Mouse (Mus musculus) megakaryocyte, embryonic 14.5 days (primary cell): ENCODE data around the gene Kif26b. TPM values are rescaled to one million over a fixed set of nuclear protein-coding genes. Genes with fewer than 3 reads are reported as not detected.
A peak's percentile ranks its signal among the peaks of the same experiment; 100 is the strongest.

Experiments
- H3K27me3 ChIP-seq: replicated peaks from 2 replicates; pipeline ENCODE3; 2012; ENCODE audit warnings: inconsistent platforms
- H3K36me3 ChIP-seq: replicated peaks from 2 replicates; pipeline ENCODE3; 2012; ENCODE audit warnings: low read length, inconsistent platforms, mixed read lengths
- H3K4me1 ChIP-seq: 2 replicates; pipeline ENCODE4 v1.6.1; 2012; ENCODE audit warnings: inconsistent platforms
- H3K4me3 ChIP-seq: replicated peaks from 2 replicates; pipeline ENCODE3; 2012; ENCODE audit warnings: moderate library complexity, mild to moderate bottlenecking, inconsistent platforms
- H3K9me3 ChIP-seq: 2 replicates; pipeline ENCODE4 v1.6.1; 2012; ENCODE audit warnings: inconsistent platforms
- FLI1 ChIP-seq: IDR thresholded peaks from 2 replicates; pipeline ENCODE4 v1.6.1; 2012; ENCODE audit warnings: low read length, inconsistent platforms, mixed read lengths
- GATA1 ChIP-seq: IDR thresholded peaks from 3 replicates; pipeline ENCODE4 v1.6.1; 2012; ENCODE audit warnings: mixed read lengths, low read length, inconsistent platforms, borderline replicate concordance
- polyA plus RNA-seq: library from polyadenylated mRNA; stranded (reverse); fragments of >175 nt; gene quantifications from 2 replicates; pipeline ENCODE4 v1.2.3, GENCODE M21; 2012; ENCODE audit warnings: low replicate concordance; ENCODE audit not compliant: insufficient read depth

Gene Kif26b
- polyA plus RNA-seq, 1 experiment: not detected

DNA sequence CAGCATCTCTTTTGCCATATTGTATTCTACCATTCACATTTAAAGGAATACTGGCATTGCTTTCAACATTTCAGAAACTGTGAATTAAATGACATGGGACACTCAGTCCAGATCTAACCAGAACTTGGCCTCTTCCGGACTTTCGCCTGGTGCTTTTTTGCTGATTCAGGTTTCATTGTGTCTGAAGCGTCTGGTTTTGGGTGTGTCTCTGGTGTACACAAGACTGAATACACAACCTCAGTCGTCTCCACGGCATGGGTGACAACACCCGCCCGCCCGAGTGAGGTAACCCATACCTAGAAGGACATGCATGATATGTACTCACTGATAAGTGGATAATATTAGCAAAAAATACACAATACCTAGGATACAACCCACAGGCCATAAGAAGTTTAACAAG is 22.0 kb upstream of the Kif26b start:
- no peak for TF ChIP-seq GATA1
- TF ChIP-seq FLI1: no peak
- H3K4me3 ChIP-seq: no peak overlapping the region
- no peaks in the 10 kb centered on the region for H3K36me3 ChIP-seq
- 0 out of 2 replicates have a peak, but pooled peaks cover 4% of the 10 kb centered on the region for H3K9me3 ChIP-seq
- H3K27me3 ChIP-seq: peaks cover 3% of the 10 kb centered on the region
- H3K4me1 ChIP-seq: no peaks in the 10 kb centered on the region

DNA sequence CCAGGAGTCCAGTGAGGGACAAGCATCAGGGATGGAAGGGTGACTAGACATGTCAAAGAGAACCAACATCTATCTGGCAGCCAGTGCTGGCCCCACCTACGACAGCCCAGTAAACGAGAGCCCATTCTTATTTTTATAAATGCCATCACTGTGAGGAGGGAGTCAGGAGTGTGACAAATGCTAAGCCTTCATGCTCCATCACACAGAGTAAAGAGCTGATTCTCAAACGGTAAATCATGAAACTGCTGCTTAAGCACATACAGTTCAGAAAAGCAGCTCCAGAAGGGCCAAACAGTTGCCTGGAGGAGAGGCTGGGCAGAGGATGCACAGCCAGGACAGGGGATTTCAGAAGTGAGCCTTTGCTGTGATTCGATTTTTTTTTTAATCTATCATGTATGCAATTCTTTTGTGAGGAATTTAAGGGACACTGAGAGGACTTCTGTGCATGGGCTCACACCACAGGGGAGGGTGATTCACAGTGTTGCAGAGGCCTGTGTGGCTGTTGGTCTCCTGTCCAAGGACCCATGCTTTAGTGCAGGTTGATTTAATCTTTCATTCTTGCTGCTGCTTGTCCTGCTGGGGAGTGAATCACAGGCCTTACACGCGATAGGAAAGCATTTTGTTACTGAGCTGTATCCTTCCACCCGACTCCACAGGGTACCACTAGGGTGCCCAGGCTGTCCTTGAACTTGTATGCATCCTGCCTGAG is 16.4 kb upstream of the Kif26b start:
- TF ChIP-seq GATA1 (no peak), FLI1 (no peak)
- H3K9me3 ChIP-seq: no peaks in the 10 kb centered on the region
- H3K4me1 ChIP-seq: no peaks in the 10 kb centered on the region
- peaks cover 8% of the 10 kb centered on the region for H3K27me3 ChIP-seq
- H3K36me3 ChIP-seq: no peaks in the 10 kb centered on the region
- no peak overlapping the region for H3K4me3 ChIP-seq

- Histone ChIP-seq H3K4me1 (no peaks in the 10 kb centered on the region), H3K27me3 (peaks cover 15% of the 10 kb centered on the region), H3K36me3 (no peaks in the 10 kb centered on the region), H3K4me3 (no peak overlapping the region), H3K9me3 (no peaks in the 10 kb centered on the region)
- TF ChIP-seq GATA1 (no peak), FLI1 (no peak)
These were observed 15.0 kb upstream of the Kif26b start for GRCm38 (mm10) chr1:178513954-178514353.

DNA sequence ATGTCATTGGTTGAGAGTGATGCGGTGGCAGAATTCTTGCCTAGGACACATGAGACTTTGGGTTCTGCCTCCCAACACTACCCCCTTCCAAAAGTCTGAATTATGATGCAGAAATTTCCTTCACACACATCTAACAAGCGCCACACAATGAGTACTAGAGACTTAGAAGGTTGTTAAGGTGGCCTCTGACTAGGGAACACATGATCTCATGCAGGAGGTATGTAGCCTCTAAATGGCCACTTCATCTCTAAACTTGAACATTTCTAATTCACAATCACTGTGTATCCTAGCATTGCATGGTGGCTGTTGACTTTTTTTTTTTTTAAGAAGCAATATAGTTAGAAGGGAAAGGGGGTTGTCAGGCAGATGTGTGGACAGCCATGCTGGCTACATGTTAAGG is 13.1 kb upstream of the Kif26b start:
- H3K4me1 ChIP-seq: no peaks in the 10 kb centered on the region
- TF ChIP-seq FLI1 (no peak), GATA1 (no peak)

GRCm38 (mm10) chr1:178522389-178522788 is 6.5 kb upstream of the Kif26b start:
- H3K36me3 ChIP-seq: no peaks in the 10 kb centered on the region
- H3K4me1 ChIP-seq: peaks cover 6% of the 10 kb centered on the region
- peaks cover 24% of the 10 kb centered on the region for H3K27me3 ChIP-seq
- H3K9me3 ChIP-seq: peaks cover 3% of the 10 kb centered on the region; the same call in 1 of the 2 replicates
- TF ChIP-seq FLI1: no peak
- TF ChIP-seq GATA1: no peak
- no peak overlapping the region for H3K4me3 ChIP-seq

More for the DNA sequence above, 13.1 kb upstream of the Kif26b start:
- no peaks in the 10 kb centered on the region for H3K36me3 ChIP-seq
- H3K9me3 ChIP-seq: no peaks in the 10 kb centered on the region
- no peak overlapping the region for H3K4me3 ChIP-seq
- peaks cover 15% of the 10 kb centered on the region for H3K27me3 ChIP-seq

DNA sequence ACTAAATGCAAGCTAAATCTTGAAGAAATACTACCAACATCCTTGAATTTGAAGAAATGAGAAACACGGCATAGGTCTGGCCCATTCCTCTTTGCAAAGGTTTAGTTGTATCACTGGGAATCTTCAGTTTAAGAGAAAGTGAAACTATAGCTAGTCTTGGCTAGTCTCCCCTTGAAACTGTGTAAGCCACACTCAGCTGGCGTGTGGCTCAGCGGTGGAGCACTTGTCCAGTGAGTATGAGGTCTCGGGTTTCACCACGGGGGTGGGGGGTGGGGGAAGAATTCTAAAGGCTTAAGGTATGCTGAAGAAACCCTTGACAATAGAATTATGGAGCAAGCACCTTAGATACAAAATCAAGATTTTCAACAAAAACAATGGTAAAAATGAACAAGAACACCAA is 5.8 kb upstream of the Kif26b start:
- H3K4me1 ChIP-seq: peaks cover 14% of the 10 kb centered on the region
- H3K9me3 ChIP-seq: peaks cover 3% of the 10 kb centered on the region; the same call in 1 of the 2 replicates
- no peaks in the 10 kb centered on the region for H3K36me3 ChIP-seq
- H3K4me3 ChIP-seq: no peak overlapping the region
- TF ChIP-seq FLI1 (no peak), GATA1 (no peak)
- peaks cover 27% of the 10 kb centered on the region for H3K27me3 ChIP-seq

- H3K9me3 ChIP-seq: peaks cover 3% of the 10 kb centered on the region; the same call in 1 of the 2 replicates
- H3K36me3 ChIP-seq: no peaks in the 10 kb centered on the region
- TF ChIP-seq GATA1 (no peak), FLI1 (no peak)
- H3K4me3 ChIP-seq: peak overlapping the region; percentile 88
- H3K27me3 ChIP-seq: peaks cover 58% of the 10 kb centered on the region
- peaks cover 41% of the 10 kb centered on the region for H3K4me1 ChIP-seq
These were observed 1.8 kb upstream of the Kif26b start for GRCm38 (mm10) chr1:178527185-178527546.

DNA sequence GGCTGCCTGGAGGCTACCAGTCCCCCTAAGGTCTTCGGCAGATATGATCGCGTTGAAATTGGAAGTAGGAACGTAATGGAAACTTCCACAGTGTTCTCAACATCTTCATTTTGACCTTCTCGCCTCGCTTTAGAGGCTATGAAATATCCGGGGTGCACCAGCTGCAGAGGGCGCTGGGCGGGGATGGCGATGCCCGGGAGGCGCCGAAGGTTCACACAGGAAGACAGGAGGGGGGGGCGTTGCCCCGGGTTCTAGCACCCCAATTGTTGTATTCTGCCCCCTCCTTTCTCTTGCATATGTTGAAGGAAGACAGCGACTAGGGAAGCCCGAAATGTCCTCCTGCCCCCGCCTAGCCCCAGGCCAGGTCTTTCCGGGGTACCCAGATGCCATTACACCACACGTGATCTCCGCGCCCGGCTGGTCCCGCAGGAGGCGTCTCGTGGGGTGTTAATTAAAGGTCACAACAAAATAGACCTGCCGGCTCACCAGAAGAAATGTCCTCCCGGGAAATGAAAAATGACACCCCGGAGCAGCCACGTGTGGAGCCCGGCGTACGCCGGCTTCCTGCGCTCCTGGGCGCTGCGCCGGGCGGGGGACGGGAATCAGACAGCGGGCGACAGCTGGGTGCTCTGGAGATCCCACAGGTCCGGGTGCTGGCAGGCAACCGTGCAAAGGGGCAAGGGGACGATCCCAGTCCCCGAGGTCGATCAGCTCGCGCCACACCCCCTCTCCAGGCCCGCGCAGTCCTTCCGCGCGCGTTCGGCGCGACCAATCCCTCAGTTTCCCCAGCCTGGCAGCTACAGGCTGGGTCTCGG is 1.2 kb upstream of the Kif26b start:
- H3K36me3 ChIP-seq: no peaks in the 10 kb centered on the region
- H3K9me3 ChIP-seq: peaks cover 3% of the 10 kb centered on the region; the same call in 1 of the 2 replicates
- peaks cover 41% of the 10 kb centered on the region for H3K4me1 ChIP-seq
- peak overlapping the region; percentile 88 for H3K4me3 ChIP-seq
- peaks cover 64% of the 10 kb centered on the region for H3K27me3 ChIP-seq
- TF ChIP-seq FLI1: no peak
- no peak for TF ChIP-seq GATA1

DNA sequence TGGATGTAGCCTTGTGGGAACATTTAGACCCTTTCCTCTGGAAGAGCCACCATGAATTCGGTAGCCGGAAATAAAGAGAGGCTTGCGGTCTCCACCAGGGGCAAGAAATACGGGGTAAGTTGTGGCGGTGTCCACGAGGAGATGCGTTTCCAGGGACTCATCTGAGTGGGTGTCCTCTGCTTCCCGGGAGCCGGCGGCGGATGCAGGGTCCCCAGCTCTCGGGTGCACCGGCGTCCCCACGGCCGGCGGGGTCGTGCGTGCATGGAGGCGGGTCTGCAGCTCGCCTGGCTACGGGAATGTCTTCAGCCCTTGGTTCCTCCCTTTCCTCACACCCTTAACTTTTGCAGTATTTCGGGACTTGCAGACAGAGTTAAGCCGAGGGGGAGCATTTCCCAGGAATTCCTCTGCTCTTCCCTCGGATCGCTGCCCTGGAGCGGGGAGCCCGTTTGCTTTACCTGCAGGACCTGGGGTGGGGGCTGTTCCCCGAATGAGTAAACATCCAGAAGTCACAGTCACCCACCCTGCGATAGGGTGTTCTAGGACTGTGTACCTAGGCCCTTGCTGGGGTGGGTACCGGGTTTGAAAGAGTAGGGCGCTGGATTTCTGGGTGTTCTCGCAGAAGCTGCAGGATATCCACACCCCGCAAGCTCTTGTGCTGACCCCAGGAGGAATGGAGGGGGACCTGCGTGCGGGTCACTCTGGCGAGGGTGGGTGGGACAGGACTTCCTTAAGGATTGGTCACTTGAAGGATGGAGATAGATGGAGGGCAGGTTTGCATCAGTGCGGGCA is 781 bp downstream of the Kif26b start:
- Histone ChIP-seq H3K27me3 (peaks cover 72% of the 10 kb centered on the region), H3K4me3 (peak overlapping the region; percentile 88), H3K4me1 (peaks cover 38% of the 10 kb centered on the region), H3K36me3 (no peaks in the 10 kb centered on the region), H3K9me3 (peaks cover 3% of the 10 kb centered on the region; the same call in 1 of the 2 replicates)
- no peak for TF ChIP-seq FLI1
- no peak for TF ChIP-seq GATA1
